Comparison of ENCODE assay signal across 21 mouse cellular contexts in the genomic region with DNA sequence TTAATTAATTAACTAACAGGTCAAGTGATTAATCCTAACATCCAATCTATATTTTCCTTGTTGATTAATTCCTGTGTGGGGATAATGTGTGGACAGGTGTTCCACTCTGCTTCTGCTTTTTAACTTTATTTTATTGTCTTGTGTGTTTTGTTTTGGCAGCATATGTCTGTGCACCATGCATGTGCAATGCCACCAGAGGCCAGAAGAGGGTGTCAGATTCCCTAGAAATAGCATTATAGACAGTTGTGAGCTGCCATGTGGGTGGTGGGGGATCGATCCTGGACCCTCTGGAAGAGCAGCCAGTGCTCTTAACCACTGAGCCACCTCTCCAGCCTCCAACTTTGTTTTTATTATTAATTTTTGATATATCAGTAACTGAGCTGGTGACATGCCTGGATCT.
DNase-seq lines count a peak whose midpoint lies in the region; ATAC-seq and TF ChIP-seq lines count a peak whose summit lies in the region.
"Had no signal": no experiment of that assay in that cellular context is flagged by ENCODE, and none has a peak within 500 bp of the region (broad histone marks: within the 10 kb centered on the region; RNA-seq: fewer than 3 reads in every experiment).

No protein-coding gene starts in this region.

- peak; percentile 38 for TF ChIP-seq CTCF in kidney, postnatal 0 days (IDR thresholded peaks at IDR 0.05; ENCODE audit: low read depth)
- TF ChIP-seq CTCF in midbrain, postnatal 0 days (IDR thresholded peaks at IDR 0.05): peak; percentile 36
- peak; percentile 9; the same call in 1 of the 2 replicates for TF ChIP-seq CTCF in cortical plate, adult 2 months (IDR thresholded peaks at IDR 0.05; ENCODE audit: extremely low read depth, insufficient read depth, low read length)

- H3K9me3 ChIP-seq in kidney, postnatal 0 days (replicated peaks; ENCODE audit: low read length): no peaks in the 10 kb centered on the region
- H3K9me3 ChIP-seq in midbrain, postnatal 0 days (ENCODE audit: low read length): no peaks in the 10 kb centered on the region
- no peaks in the 10 kb centered on the region for H3K9me3 ChIP-seq in midbrain, embryonic 16.5 days (replicated peaks; ENCODE audit: control insufficient read depth, low read length, poor library complexity, severe bottlenecking)
- H3K9me3 ChIP-seq: limb, embryonic 10.5 days; neural tube, embryonic 15.5 days had no signal

- H3K9ac ChIP-seq in kidney, postnatal 0 days (ENCODE audit: low read depth, low read length): no peak overlapping the region
- H3K9ac ChIP-seq in midbrain, postnatal 0 days (replicated peaks; ENCODE audit: low read length, poor library complexity, severe bottlenecking): no peak overlapping the region
- no peak overlapping the region for H3K9ac ChIP-seq in midbrain, embryonic 16.5 days (ENCODE audit: low read depth, low read length)
- H3K9ac ChIP-seq: hindbrain, embryonic 14.5 days; neural tube, embryonic 15.5 days had no signal

- H3K36me3 ChIP-seq in kidney, postnatal 0 days (ENCODE audit: insufficient read depth, low read length): no peaks in the 10 kb centered on the region
- H3K36me3 ChIP-seq in midbrain, postnatal 0 days (ENCODE audit: insufficient read depth, low read length): no peaks in the 10 kb centered on the region
- H3K36me3 ChIP-seq in midbrain, embryonic 16.5 days (ENCODE audit: control insufficient read depth, insufficient read depth, low read length): no peaks in the 10 kb centered on the region
- H3K36me3 ChIP-seq: G1E; limb, embryonic 10.5 days; neural tube, embryonic 15.5 days had no signal

- DNase-seq in adrenal gland, adult (ENCODE audit: inconsistent age in 2 of 2, low spot score in 1 of 2): peak; percentile 5 to 22
- no peak for DNase-seq in adrenal gland, adult 2 months
- DNase-seq in kidney, postnatal 0 days (ENCODE audit: low spot score): no peak
- no peak for DNase-seq in kidney, postnatal 25 days
- no peak for DNase-seq in midbrain, postnatal 0 days (ENCODE audit: low spot score)
- DNase-seq: adrenal gland, postnatal 10 days; cerebellum, adult 2 months; gastrocnemius, postnatal 14 days; heart, postnatal 14 days; kidney, adult 11 months; lung, postnatal 36 days; right cerebral cortex, postnatal 25 days had no signal

- H3K4me1 ChIP-seq in kidney, postnatal 0 days (replicated peaks; ENCODE audit: insufficient read depth, low read length): no peaks in the 10 kb centered on the region
- H3K4me1 ChIP-seq in midbrain, postnatal 0 days (ENCODE audit: insufficient read depth, low read length): no peaks in the 10 kb centered on the region
- no peaks in the 10 kb centered on the region for H3K4me1 ChIP-seq in midbrain, embryonic 16.5 days (ENCODE audit: control insufficient read depth, insufficient read depth, low read length)
- no peaks in the 10 kb centered on the region for H3K4me1 ChIP-seq in cortical plate, adult 2 months (ENCODE audit: control insufficient read depth, insufficient read depth, low read length)
- H3K4me1 ChIP-seq: limb, embryonic 10.5 days; neural tube, embryonic 15.5 days had no signal

- no peaks in the 10 kb centered on the region for H3K27me3 ChIP-seq in kidney, postnatal 0 days (ENCODE audit: insufficient read depth, low read length)
- H3K27me3 ChIP-seq in midbrain, postnatal 0 days (ENCODE audit: insufficient read depth, low read length): no peaks in the 10 kb centered on the region
- no peaks in the 10 kb centered on the region for H3K27me3 ChIP-seq in midbrain, embryonic 16.5 days (ENCODE audit: control insufficient read depth, insufficient read depth, low read depth, low read length)
- H3K27me3 ChIP-seq: neural tube, embryonic 15.5 days had no signal

- no peak overlapping the region for H3K4me3 ChIP-seq in kidney, postnatal 0 days (replicated peaks; ENCODE audit: low read depth, low read length)
- no peak overlapping the region for H3K4me3 ChIP-seq in midbrain, postnatal 0 days (ENCODE audit: low read depth, low read length)
- no peak overlapping the region for H3K4me3 ChIP-seq in midbrain, embryonic 16.5 days (ENCODE audit: low read depth, low read length)
- H3K4me3 ChIP-seq in cortical plate, adult 2 months (ENCODE audit: insufficient read depth, low read length): no peak overlapping the region
- H3K4me3 ChIP-seq: limb, embryonic 10.5 days; myocyte; neural tube, embryonic 15.5 days had no signal

- no peak for TF ChIP-seq POLR2A in cortical plate, adult 2 months (IDR thresholded peaks at IDR 0.05; ENCODE audit: extremely low read depth, insufficient read depth, low read length)

- WGBS in kidney, postnatal 0 days: 65% methylated on average over 1 of the region's 1 CpGs
- 71% methylated on average over 1 of the region's 1 CpGs for WGBS in midbrain, postnatal 0 days
- 84% methylated on average over 1 of the region's 1 CpGs for WGBS in midbrain, embryonic 16.5 days

- no peak overlapping the region for H3K4me2 ChIP-seq in kidney, postnatal 0 days (ENCODE audit: low read length)
- H3K4me2 ChIP-seq in midbrain, postnatal 0 days (ENCODE audit: low read depth, low read length, poor library complexity, severe bottlenecking): no peak overlapping the region
- no peak overlapping the region for H3K4me2 ChIP-seq in midbrain, embryonic 16.5 days (ENCODE audit: low read length)
- H3K4me2 ChIP-seq: hindbrain, embryonic 14.5 days; midbrain, embryonic 11.5 days; neural tube, embryonic 15.5 days had no signal

- H3K27ac ChIP-seq in kidney, postnatal 0 days: no peak overlapping the region
- H3K27ac ChIP-seq in midbrain, postnatal 0 days (ENCODE audit: low read depth, low read length): no peak overlapping the region
- no peak overlapping the region for H3K27ac ChIP-seq in midbrain, embryonic 16.5 days (ENCODE audit: low read length)
- H3K27ac ChIP-seq in cortical plate, adult 2 months (ENCODE audit: insufficient read depth, low read length): no peak overlapping the region
- H3K27ac ChIP-seq: hindbrain, embryonic 14.5 days; limb, embryonic 10.5 days; neural tube, embryonic 15.5 days had no signal

- no peak for ATAC-seq in kidney, postnatal 0 days (replicated peaks; ENCODE audit: low FRiP score, low read depth)
- ATAC-seq in midbrain, postnatal 0 days (ENCODE audit: low FRiP score): no peak
- no peak for ATAC-seq in midbrain, embryonic 16.5 days
- no peak for ATAC-seq in megakaryocyte progenitor cell, adult 5-6 weeks (replicated peaks; ENCODE audit: poor library complexity)

Comparison
In these comparisons a context has a peak if more than half of its experiments do, and no peak if none do; other contexts are left out.
1. DNase-seq: peak in adrenal gland, adult (2 of 2); none in adrenal gland, adult 2 months (single experiment), kidney, postnatal 0 days (single experiment), kidney, postnatal 25 days (0 of 2) and midbrain, postnatal 0 days (single experiment).
2. Peak in every context shown above with its lines, with median percentiles within 50 percentile points of each other: CTCF ChIP-seq.